Mouse (Mus musculus) bone marrow macrophage, adult 2 months (primary cell): Measurements from ENCODE around the gene Usp6nl.

Experiments used
- CTCF ChIP-seq: IDR thresholded peaks from 2 replicates; pipeline ENCODE4 v1.5.1; 2012; ENCODE audit warnings: low read depth, mild to moderate bottlenecking, low read length, moderate library complexity
- POLR2A ChIP-seq: IDR thresholded peaks from 2 replicates; pipeline ENCODE4 v1.6.1; 2012; ENCODE audit warnings: mild to moderate bottlenecking, low read depth, low read length, borderline replicate concordance

- no peak for TF ChIP-seq CTCF
- no peak for TF ChIP-seq POLR2A
Measured at GRCm38 (mm10) chr2:6403991-6404390, 81.5 kb downstream of the Usp6nl start.
